Mouse (Mus musculus) thymus, postnatal 14 days (tissue): ENCODE results near the gene Prrt1.

ENCODE experiments used
- DNase-seq: peaks from one replicate; pipeline ENCODE4 v3.0.0; 2021

The Prrt1 gene

DNA sequence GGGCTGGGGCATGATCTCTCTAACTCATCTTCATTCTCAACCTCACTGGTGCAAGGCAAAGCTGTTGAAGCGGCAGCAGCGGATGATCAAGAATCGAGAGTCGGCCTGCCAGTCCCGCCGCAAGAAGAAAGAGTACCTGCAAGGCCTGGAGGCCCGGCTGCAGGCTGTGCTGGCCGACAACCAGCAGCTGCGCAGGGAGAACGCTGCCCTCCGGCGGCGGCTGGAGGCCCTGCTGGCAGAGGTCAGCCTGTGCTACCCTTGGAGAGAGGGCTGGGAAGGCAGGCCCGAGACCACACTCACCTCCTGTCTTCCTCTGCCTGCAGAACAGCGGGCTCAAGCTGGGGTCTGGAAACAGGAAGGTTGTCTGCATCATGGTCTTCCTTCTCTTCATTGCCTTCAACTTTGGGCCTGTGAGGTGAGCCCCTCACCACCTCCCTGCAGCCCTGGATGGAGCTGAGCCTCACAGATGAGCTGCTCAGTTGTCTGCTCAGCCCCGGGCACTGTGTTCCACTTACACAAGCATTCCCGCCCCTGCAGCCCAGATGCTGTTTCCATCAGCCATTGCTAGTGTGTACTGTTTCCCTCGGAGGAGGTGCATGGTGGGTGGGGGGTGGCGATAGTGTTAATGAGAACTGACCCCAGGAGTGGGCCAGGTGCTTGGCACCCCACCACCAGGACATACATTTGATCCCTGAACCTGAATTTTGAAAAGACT, 22.3 kb downstream of the Prrt1 start:
- peak; percentile 75 for DNase-seq

- DNase-seq: no peak
Observed at GRCm38 (mm10) chr17:34652546-34652945, 23.2 kb downstream of the Prrt1 start.

- DNase-seq: no peak
Observed at GRCm38 (mm10) chr17:34652985-34653384, 23.7 kb downstream of the Prrt1 start.

DNA sequence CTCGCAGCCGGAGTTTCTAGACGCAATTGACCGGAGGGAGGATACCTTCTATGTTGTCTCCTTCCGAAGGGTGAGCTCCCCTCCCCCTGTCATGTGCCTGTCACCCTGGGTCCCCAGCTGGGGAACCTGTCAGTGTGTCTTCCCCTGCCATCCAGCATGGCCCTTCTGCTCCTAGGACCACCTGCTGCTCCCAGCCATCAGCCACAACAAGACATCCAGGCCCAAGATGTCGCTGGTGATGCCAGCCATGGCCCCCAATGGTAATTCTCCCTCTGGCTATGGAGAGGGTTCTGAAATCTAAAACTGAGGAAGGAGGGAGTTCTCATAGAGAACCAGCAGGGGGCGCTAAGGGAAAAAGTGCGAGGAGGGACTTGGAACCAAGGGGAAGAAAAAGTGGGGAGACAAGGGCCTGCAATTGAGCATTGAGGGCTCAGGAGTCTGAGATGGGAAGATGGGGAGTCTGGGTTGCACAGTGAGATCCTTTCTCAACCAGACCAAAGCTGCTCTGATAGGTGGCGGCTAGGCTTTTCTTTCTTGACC, 24.5 kb downstream of the Prrt1 start:
- peak; percentile 66 for DNase-seq

DNA sequence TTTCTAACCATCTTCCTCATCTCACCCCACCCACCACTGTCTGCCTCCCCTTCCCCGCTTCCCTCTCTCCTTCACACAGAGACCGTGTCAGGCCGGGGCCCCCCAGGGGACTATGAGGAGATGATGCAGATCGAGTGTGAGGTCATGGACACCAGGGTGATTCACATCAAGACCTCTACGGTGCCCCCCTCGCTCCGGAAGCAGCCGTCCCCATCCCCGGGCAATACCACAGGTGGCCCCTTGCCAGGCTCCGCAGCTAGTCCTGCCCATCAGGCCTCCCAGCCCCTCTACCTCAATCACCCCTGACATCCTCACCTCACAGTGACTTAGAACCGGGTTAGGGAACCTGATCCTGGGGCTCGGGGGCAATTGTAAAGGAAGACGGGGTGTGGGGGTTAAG, 25.1 kb downstream of the Prrt1 start:
- DNase-seq: no peak

DNA sequence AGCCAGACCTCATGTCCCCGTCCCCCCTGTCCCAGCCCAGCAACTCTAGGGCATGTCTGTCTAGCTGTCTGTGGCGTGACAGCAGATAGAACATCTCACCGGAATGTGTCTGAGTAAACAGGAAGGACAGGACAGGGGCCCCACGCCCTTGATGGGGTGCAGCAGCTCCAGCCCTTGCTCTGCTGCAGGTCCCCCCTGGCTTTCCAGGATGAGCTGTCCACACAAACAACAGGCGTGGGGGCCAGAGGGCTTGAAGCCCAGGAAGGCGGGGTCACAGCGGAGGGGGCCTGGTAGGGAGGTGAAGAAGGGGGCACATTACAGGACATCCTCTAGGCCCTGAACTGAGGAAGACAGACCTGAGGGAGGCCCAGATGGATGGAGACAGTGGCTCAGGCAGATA, 25.8 kb downstream of the Prrt1 start:
- DNase-seq: no peak

DNA sequence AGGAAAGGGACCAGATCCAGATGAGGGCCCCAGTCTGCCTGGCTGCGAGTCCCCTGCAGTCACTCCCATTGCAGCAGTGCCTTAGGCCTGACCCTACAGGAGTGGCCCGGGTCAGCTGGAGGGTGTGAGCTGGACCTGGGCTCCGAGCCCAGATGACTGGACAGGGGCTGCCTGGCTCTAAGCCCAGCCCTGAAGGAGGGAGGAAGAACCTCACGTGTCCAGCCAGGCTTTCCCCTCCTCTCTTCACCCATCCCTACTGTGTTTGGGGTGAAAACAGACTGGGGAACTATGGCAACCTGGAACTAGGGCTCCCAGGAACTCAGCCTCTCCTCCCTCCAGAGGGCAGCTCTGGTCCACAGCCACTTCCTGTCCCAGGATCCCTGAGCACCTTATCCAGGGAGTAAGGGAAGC, 26.3 kb downstream of the Prrt1 start:
- no peak for DNase-seq

- DNase-seq: no peak
Observed at GRCm38 (mm10) chr17:34656666-34657065, 27.3 kb downstream of the Prrt1 start.

- no peak for DNase-seq
Observed at GRCm38 (mm10) chr17:34657271-34657670, 27.9 kb downstream of the Prrt1 start.

DNA sequence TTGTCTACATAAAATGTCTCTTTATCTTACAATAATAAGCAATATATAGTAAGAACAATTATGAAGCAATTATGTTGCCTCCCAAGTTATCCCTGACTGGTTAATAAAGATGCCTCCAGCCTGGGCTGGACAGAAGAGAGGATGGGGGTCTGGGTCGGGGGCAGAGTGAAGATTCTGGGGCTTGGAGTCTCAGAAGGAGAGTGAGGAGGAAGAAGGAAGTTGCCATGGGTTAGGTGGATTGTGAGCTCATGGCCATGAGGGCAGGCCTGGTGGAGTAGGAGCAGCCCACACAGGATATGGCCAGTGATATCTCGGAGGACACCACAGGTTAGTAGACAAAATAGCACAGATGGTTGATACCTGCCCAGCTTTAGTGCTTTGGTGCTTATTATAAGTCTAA, 28.8 kb downstream of the Prrt1 start:
- no peak for DNase-seq

- no peak for DNase-seq
Observed at GRCm38 (mm10) chr17:34658591-34658990, 29.3 kb downstream of the Prrt1 start.

- DNase-seq: no peak
Observed at GRCm38 (mm10) chr17:34659181-34659896, 30.0 kb downstream of the Prrt1 start.

DNA sequence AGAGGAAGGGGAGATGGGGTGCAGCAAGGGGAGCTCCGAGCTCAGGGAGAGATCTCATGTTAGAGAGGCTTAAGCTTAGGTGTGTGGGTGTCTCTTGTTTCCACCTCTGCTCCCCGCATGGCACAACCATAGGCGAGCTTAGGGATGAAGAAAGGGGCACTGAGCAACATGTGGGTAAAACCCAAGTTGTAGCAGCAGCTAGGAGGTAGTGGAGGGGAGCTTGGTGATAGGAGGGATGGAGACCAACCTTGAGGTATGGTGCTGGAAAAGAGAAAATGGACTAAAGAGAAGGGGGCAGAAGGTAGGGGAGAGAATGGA, 30.5 kb downstream of the Prrt1 start:
- no peak for DNase-seq

- no peak for DNase-seq
Observed at GRCm38 (mm10) chr17:34660259-34660820, 31.0 kb downstream of the Prrt1 start.

DNA sequence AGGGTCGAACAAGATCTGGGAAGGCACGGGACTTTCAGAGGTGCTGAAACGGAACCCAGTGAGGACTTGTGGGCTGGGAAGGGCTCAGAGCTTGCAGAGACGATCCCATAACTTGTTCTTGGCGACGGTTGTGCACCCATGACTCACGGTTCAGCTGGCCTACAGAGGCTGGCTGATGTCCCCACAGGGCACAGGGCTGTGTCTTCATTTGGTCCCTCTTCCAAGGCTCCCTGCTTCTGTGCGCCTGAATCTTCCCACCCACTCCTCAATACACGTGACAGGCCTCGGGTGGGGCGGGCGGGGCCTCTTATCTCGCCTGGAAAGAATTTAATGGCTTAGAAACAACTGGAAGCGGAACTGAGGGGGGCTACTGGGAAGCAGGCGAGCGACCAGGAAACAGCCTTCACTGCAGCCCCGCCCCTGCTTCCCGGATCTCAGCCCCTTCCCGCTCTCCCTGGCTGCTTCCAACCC, 31.8 kb downstream of the Prrt1 start:
- no peak for DNase-seq

DNA sequence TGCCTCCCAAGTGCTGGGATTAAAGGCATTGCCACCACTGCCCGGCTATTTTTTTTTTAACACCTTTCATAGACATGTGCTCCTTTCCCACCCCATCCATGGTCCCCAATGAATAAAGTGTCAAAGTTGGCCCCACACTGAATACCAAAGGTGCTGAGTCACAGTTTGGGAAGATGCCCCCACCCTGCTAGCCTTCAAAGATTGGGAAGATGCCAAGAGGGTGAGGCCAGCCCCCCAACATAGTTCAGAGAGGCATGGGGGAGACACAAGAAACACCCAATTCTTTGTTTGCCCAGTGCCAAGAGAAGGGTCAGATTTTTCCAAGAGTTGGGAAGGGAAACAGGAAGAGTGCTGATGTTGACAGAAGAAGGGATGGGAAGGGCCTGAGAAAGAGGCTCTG, 33.1 kb downstream of the Prrt1 start:
- no peak for DNase-seq

DNA sequence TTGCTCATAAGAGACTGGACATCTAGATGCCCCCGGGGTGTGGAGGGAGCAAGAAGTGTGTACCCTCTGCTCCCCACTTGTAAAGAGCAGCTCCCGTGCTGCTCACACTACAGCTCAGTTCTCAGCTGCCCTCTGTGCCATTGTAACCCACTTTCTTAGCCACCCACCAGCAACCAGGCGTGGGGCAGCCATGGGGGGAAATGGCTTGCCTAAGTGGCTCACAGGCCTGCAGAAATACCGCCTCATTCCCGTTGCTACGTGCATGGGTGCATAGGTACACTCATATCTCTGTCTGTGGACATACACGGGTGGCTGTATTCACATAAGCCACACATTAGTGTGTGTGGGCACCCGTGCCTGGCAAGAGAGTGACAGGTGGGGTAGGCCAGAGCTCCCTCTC, 33.6 kb downstream of the Prrt1 start:
- no peak for DNase-seq

GRCm38 (mm10) chr17:34663558-34663957, 34.2 kb downstream of the Prrt1 start:
- no peak for DNase-seq

DNA sequence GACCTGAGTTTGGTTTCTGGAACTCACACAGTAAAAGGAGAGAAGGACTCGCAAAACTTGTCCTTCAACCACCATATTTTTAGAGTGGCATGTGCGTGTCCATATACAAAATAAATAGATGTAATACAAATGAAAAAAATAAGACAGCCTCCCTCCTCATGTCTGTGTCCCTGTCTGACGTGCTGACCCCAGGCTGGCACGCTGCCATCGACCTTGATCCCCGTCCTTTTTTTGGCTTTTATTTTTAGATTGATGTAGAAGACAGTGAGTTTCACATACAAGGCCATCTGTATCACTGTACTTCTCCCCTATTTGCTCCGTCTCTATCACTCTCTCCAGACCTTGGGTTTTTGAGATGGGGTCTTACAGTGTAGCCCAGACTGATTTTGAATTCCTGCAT, 35.1 kb downstream of the Prrt1 start:
- DNase-seq: no peak

DNA sequence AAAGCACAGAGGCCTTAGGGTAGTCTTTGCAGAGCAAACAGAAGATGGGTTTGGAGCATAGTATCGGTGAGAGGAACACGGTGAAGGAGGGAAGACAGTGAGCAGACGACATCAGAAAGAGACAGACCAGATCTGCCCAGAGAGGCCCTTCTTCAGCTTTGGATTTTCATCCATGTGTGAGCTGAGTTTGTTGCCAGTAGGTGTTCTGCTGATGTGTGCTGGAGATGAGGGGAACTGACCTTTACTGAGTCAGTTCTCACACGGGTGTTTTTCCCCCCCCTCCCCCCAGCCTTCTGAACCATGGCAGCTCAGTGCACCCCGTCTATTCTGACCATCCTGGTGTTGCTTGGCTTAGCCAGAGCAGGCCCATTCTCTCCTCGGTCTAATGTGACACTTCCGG, 40.9 kb downstream of the Prrt1 start, which contains the start of gene Tnxb:
Tnxb (plus strand) TSS at position 301 of the 400 bp plus-strand sequence.
- no peak for DNase-seq

DNA sequence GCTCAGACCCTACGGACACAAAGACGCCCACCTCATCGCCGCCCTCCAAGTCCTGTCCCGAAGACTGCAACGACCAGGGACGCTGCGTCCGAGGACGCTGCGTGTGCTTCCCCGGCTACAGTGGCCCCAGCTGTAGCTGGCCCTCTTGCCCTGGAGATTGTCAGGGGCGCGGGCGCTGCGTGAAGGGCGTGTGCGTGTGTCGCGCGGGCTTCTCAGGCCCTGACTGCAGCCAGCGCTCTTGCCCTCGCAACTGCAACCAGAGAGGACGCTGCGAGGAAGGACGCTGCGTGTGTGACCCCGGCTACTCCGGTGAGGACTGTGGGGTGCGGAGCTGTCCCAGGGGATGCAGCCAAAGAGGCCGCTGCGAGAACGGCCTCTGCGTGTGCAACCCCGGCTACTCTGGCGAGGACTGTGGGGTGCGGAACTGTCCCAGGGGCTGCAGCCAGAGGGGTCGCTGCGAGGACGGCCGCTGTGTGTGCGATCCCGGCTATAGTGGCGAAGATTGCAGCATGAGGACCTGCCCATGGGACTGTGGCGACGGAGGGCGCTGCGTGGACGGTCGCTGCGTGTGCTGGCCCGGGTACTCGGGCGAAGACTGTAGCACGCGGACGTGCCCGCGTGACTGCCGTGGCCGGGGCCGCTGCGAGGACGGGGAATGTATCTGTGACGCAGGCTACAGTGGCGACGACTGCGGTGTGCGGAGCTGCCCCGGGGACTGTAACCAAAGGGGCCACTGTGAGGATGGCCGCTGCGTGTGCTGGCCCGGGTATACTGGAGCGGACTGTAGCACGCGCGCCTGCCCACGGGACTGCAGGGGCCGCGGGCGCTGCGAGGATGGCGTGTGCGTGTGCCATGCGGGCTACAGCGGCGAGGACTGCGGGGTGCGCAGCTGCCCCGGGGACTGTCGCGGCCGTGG, 42.1 kb downstream of the Prrt1 start:
- no peak for DNase-seq

DNA sequence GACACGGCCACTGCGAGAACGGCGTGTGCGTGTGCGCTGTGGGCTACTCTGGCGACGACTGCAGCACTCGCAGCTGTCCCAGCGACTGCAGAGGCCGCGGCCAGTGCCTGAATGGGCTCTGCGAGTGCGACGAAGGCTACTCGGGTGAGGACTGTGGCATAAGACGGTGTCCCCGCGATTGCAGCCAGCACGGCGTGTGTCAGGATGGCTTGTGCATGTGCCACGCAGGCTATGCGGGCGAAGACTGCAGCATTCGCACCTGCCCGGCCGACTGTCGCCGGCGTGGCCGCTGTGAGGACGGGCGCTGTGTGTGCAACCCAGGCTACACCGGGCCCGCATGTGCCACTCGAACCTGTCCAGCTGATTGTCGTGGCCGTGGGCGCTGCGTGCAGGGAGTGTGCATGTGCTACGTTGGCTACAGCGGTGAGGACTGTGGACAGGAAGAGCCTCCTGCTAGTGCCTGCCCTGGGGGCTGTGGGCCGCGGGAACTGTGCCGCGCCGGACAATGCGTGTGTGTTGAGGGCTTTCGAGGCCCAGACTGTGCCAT, 43.0 kb downstream of the Prrt1 start:
- no peak for DNase-seq

DNA sequence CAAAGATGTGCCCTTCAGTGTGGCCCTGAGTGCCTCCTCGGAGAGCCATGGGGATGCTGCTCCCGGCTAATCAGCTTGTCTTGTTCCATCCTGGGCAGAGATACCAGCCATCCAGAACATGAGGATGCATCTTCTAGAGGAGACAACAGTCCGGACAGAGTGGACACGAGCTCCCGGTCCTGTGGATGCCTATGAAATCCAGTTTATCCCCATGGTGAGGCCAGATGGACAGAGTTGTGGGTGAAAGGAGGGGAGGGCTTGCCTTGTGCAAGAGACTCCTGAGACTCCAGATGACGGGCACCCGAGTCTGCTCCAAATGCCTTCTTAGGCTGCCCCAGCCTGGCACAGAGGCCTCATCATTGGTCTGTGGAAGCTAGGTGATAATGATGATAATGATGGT, 43.8 kb downstream of the Prrt1 start:
- DNase-seq: no peak
